Mouse (Mus musculus): ENCODE results near the gene Pik3cb. TPM values are rescaled to one million over a fixed set of nuclear protein-coding genes. Genes with fewer than 3 reads are reported as not detected.

The Pik3cb gene
- polyA plus RNA-seq, 1 experiment from 2014 or later, result 3.2 TPM

GRCm38 (mm10) chr9:99164148-99164503 lies 23.7 kb upstream of the Pik3cb start:
- no peak overlapping the region for H3K4me2 ChIP-seq
- 0 out of 2 replicates have a peak overlapping the region, but pooled peaks have one; percentile 30 for H3K27ac ChIP-seq
- 58% methylated on average over 9 of the region's 9 CpGs for WGBS
- H3K36me3 ChIP-seq, result no peaks in the 10 kb centered on the region
- H3K4me1 ChIP-seq (replicated peaks), result peaks cover 5% of the 10 kb centered on the region; the same call in 1 of the 2 replicates
- no peak overlapping the region for H3K4me3 ChIP-seq
- no peak overlapping the region for H3K9ac ChIP-seq
- H3K27me3 ChIP-seq, result 0 out of 2 replicates have a peak, but pooled peaks cover 2% of the 10 kb centered on the region
- no peaks in the 10 kb centered on the region for H3K9me3 ChIP-seq
- ATAC-seq (ENCODE audit: low FRiP score), result no peak

DNA sequence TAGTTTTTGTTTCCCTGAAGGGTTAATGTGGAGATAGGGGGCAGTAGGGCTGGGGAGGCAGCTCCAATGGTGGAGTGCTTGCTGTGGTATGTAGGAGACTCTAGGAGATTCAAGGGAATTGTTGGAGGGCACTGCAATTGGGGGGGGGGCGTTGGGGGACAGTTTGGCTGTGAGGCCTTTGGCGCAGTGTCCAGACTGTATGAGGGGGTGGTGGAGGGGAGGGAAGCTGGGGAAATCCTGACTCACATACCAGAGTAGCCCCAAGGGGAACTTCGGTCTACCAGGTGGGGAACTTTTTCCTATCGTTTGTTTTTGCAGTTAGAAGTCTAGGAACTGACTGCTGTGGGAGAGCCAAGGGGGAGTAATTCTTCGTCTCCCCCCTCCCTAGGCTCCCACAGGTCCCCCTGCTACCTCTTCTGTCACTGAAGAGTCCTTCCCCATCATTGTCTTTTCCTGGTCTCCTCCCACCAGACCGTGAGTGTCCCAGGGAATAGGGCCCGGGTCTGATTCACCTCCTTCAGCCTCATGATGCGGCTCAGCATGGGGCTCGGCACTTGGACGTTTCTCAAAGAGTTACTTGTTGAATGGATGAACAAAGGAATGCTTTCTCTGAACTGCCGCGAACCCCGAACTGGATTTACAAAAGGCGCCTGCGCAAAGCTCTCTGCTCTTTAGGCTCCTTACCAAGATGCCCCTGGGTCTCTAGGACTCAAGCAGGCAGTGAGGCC lies 23.2 kb upstream of the Pik3cb start:
- Histone ChIP-seq H3K4me1 (replicated peaks) (peaks cover 5% of the 10 kb centered on the region; the same call in 1 of the 2 replicates), H3K9me3 (no peaks in the 10 kb centered on the region), H3K9ac (no peak overlapping the region), H3K4me3 (no peak overlapping the region), H3K36me3 (no peaks in the 10 kb centered on the region), H3K27ac (peak overlapping the region; percentile 31), H3K4me2 (peak overlapping the region; percentile 33; the same call in 1 of the 2 replicates), H3K27me3 (0 out of 2 replicates have a peak, but pooled peaks cover 2% of the 10 kb centered on the region)
- peak; percentile 72 for ATAC-seq (ENCODE audit: low FRiP score)
- WGBS, result 7% methylated on average over 15 of the region's 15 CpGs

DNA sequence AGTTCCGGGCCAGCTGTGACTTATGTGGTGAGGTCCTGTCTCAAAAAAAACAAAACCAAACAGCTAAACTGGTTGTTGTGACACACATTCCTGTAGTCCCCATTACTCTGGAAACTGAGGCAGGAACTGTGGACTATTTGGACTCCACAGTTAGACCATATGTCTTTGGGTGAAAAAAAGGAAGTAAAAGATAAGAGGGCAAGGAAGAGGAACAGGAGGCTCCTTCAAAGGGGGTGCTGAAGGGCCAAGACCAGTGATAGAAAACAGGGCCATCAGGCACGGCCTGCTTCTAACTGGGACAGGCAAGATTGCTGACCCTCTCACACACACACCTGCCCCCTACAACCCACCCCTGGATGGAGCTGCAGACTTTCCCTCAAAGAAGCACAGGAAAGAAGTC lies 22.4 kb upstream of the Pik3cb start:
- Histone ChIP-seq H3K27me3 (0 out of 2 replicates have a peak, but pooled peaks cover 2% of the 10 kb centered on the region), H3K9ac (no peak overlapping the region)
- 83% methylated on average over 2 of the region's 2 CpGs for WGBS

DNA sequence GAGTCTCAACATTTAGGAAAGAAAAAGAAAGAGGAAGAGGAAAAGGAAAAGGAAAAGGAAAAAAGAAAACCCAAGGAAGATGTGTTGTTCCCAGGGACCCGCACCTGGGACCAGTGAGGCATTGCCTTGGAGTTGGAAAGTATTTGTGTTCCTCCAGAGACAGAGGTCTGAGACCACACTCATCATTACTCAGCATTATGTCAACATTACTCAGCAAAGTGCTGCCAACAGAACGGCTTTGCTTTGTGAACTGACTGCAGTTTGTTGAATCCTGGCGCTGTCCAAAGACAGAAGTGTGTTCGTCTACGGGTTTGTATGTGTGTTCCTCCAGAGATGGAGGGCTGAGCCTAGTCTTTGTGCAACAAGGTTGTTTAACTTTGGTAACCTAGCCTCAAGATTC lies 20.4 kb upstream of the Pik3cb start:
- ATAC-seq (ENCODE audit: low FRiP score), result no peak
- 89% methylated on average over 5 of the region's 5 CpGs for WGBS
- no peak overlapping the region for H3K4me2 ChIP-seq
- H3K4me1 ChIP-seq (replicated peaks), result peaks cover 5% of the 10 kb centered on the region; the same call in 1 of the 2 replicates
- no peak overlapping the region for H3K9ac ChIP-seq
- H3K27me3 ChIP-seq, result 0 out of 2 replicates have a peak, but pooled peaks cover 2% of the 10 kb centered on the region
- no peak overlapping the region for H3K4me3 ChIP-seq
- no peaks in the 10 kb centered on the region for H3K36me3 ChIP-seq
- H3K27ac ChIP-seq, result no peak overlapping the region
- H3K9me3 ChIP-seq, result no peaks in the 10 kb centered on the region

More for the DNA sequence above, 22.4 kb upstream of the Pik3cb start:
- no peak for ATAC-seq (ENCODE audit: low FRiP score)
- Histone ChIP-seq H3K9me3 (no peaks in the 10 kb centered on the region), H3K4me2 (no peak overlapping the region), H3K4me3 (no peak overlapping the region), H3K36me3 (no peaks in the 10 kb centered on the region), H3K4me1 (replicated peaks) (peaks cover 5% of the 10 kb centered on the region; the same call in 1 of the 2 replicates), H3K27ac (no peak overlapping the region)

DNA sequence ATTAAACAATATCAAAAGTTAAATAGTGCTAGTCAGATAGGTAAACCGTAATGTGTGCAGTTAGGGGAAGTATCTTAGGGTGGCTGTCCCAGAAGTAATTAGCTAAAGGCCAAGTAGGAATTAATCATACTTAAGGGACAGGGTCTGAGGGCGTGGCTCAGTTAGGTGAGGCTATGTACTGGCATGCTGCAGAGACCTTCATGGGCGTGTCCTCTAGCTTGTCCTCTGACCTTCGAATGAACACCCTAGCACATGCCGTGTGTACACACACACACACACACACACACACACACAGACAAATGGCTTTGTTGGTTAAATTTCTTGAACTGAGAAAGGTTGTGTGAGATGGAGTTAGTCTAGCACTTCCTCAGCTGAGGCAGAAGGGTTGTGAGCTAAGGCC lies 19.5 kb upstream of the Pik3cb start:
- WGBS, result 91% methylated on average over 5 of the region's 5 CpGs
- H3K9ac ChIP-seq, result no peak overlapping the region

DNA sequence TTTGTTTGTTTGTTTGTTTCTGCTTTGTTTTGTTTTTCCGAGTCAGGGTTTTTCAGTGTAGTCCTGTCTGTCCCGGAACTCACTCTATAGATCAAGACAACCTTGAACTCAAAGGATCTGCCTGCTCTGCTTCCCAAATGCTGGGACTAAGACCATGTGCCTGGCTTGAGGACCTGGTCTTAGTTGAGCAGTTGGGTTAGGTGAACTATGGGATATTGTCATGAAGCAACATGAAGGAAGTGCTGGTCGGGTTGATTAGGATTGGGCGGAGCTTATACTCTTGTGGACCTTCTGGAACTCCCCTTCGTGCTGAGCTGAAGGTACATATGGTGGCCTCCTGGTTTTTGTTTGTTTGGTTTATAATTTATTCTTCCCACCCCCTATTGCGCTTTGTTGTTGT lies 18.3 kb upstream of the Pik3cb start:
- no peaks in the 10 kb centered on the region for H3K36me3 ChIP-seq
- no peak overlapping the region for H3K4me2 ChIP-seq
- peaks cover 10% of the 10 kb centered on the region for H3K4me1 ChIP-seq (replicated peaks)
- H3K27me3 ChIP-seq, result no peaks in the 10 kb centered on the region
- H3K4me3 ChIP-seq, result no peak overlapping the region
- 87% methylated on average over 6 of the region's 6 CpGs for WGBS
- H3K9me3 ChIP-seq, result no peaks in the 10 kb centered on the region
- H3K9ac ChIP-seq, result no peak overlapping the region
- H3K27ac ChIP-seq, result no peak overlapping the region
- ATAC-seq (ENCODE audit: low FRiP score), result no peak

More for the DNA sequence above, 19.5 kb upstream of the Pik3cb start:
- H3K27ac ChIP-seq, result no peak overlapping the region
- H3K27me3 ChIP-seq, result 0 out of 2 replicates have a peak, but pooled peaks cover 2% of the 10 kb centered on the region
- peaks cover 5% of the 10 kb centered on the region; the same call in 1 of the 2 replicates for H3K4me1 ChIP-seq (replicated peaks)
- H3K9me3 ChIP-seq, result no peaks in the 10 kb centered on the region
- no peak overlapping the region for H3K4me2 ChIP-seq
- H3K4me3 ChIP-seq, result no peak overlapping the region
- no peak for ATAC-seq (ENCODE audit: low FRiP score)
- no peaks in the 10 kb centered on the region for H3K36me3 ChIP-seq

DNA sequence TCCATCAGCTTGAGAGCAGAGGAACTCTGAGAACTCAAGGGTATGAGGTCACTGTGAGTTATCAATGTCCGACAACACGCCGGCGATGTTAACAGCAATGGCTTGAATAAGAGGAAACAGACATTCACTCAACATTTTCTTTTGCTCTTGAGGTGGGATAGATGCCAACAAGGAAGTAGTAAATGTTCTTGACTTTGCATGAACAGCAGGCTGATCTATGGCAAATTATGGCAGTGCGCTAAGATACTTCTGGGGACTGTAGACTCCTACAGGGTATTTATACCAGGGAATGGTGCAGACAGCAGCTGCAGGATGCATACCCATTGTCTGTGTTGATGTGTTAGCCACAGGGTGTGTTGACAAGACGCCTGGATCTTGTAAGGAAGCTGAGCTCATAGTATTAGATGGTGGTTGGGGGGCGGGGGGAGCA lies 17.8 kb upstream of the Pik3cb start:
- Histone ChIP-seq H3K4me3 (no peak overlapping the region), H3K27me3 (no peaks in the 10 kb centered on the region), H3K4me2 (no peak overlapping the region), H3K9ac (no peak overlapping the region), H3K9me3 (no peaks in the 10 kb centered on the region), H3K4me1 (replicated peaks) (peaks cover 11% of the 10 kb centered on the region), H3K36me3 (no peaks in the 10 kb centered on the region), H3K27ac (no peak overlapping the region)
- WGBS, result 78% methylated on average over 7 of the region's 7 CpGs
- no peak for ATAC-seq (ENCODE audit: low FRiP score)

- H3K4me2 ChIP-seq, result no peak overlapping the region
- no peak for ATAC-seq (ENCODE audit: low FRiP score)
- no peaks in the 10 kb centered on the region for H3K36me3 ChIP-seq
- no peak overlapping the region for H3K9ac ChIP-seq
- WGBS, result 15% methylated on average over 3 of the region's 3 CpGs
- H3K9me3 ChIP-seq, result no peaks in the 10 kb centered on the region
- no peaks in the 10 kb centered on the region for H3K27me3 ChIP-seq
- no peak overlapping the region for H3K4me3 ChIP-seq
- H3K4me1 ChIP-seq (replicated peaks), result peaks cover 17% of the 10 kb centered on the region
- H3K27ac ChIP-seq, result peak overlapping the region; percentile 44
Observed at GRCm38 (mm10) chr9:99153655-99154054, 13.2 kb upstream of the Pik3cb start.

DNA sequence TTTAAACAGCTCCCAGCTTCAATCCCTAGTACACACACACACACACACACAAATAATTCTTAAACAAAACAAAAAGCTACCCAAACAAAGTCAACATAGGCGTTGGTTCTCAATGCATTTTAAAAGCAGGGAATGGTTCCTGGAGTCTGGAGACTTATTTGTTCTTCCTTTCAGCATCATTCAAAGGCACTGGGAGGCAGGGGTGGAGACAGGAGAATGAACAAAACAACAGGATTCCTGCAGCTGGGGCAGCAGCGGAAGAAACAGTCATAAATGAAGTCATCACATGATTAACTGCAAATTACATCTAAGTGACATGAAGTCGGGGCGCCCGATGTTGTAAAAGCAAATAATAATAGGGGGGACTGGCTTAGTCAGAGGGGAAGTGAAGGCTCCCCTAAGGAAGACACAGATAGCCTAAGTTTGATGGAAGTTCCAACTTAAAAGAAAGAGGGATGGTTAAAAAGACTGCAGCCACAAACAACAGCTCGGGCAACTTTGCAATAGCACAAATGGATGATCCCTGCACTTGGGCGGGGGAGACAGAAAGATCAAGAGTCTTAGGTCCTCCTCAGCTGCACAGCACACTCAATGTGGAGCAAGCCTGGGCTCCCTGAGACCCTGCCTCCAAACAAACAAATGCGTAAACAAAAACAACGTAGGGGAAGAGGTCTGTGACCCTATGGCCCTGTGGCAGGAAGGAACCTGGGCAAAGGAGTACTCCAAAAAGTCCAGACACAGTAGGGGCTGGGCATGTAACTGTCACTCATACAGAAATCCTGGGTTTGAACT lies 12.5 kb upstream of the Pik3cb start:
- peaks cover 17% of the 10 kb centered on the region for H3K4me1 ChIP-seq (replicated peaks)
- H3K36me3 ChIP-seq, result no peaks in the 10 kb centered on the region
- no peak overlapping the region for H3K9ac ChIP-seq
- H3K9me3 ChIP-seq, result no peaks in the 10 kb centered on the region
- H3K4me3 ChIP-seq, result no peak overlapping the region
- peak overlapping the region; percentile 44 for H3K27ac ChIP-seq
- WGBS, result 27% methylated on average over 9 of the region's 9 CpGs
- H3K27me3 ChIP-seq, result no peaks in the 10 kb centered on the region
- ATAC-seq (ENCODE audit: low FRiP score), result no peak
- H3K4me2 ChIP-seq, result no peak overlapping the region

- Histone ChIP-seq H3K9me3 (no peaks in the 10 kb centered on the region), H3K27me3 (0 out of 2 replicates have a peak, but pooled peaks cover 9% of the 10 kb centered on the region), H3K4me1 (replicated peaks) (no peaks in the 10 kb centered on the region), H3K36me3 (no peaks in the 10 kb centered on the region), H3K4me3 (no peak overlapping the region), H3K4me2 (no peak overlapping the region), H3K27ac (no peak overlapping the region), H3K9ac (no peak overlapping the region)
- ATAC-seq (ENCODE audit: low FRiP score), result no peak
- WGBS, result 85% methylated on average over 27 of the region's 27 CpGs
Observed at GRCm38 (mm10) chr9:99146855-99147735, 6.7 kb upstream of the Pik3cb start.

GRCm38 (mm10) chr9:99145756-99146155 lies 5.3 kb upstream of the Pik3cb start:
- H3K4me3 ChIP-seq, result no peak overlapping the region
- no peak overlapping the region for H3K4me2 ChIP-seq
- H3K27ac ChIP-seq, result no peak overlapping the region
- H3K36me3 ChIP-seq, result no peaks in the 10 kb centered on the region
- 68% methylated on average over 6 of the region's 6 CpGs for WGBS
- H3K9ac ChIP-seq, result no peak overlapping the region
- ATAC-seq (ENCODE audit: low FRiP score), result no peak
- H3K9me3 ChIP-seq, result no peaks in the 10 kb centered on the region
- H3K27me3 ChIP-seq, result 0 out of 2 replicates have a peak, but pooled peaks cover 17% of the 10 kb centered on the region
- H3K4me1 ChIP-seq (replicated peaks), result no peaks in the 10 kb centered on the region; the same call in 1 of the 2 replicates

Data from hindbrain, embryonic 13.5 days (tissue).